Mouse (Mus musculus) gastrocnemius, postnatal 4 days (tissue): ENCODE results near the gene Zfp870. TPM values are rescaled to one million over a fixed set of nuclear protein-coding genes. Genes with fewer than 3 reads are reported as not detected.

Experiments
- DNase-seq, 2 experiments: peaks; one replicate each; pipeline ENCODE4 v3.0.0; 2021 to 2022; ENCODE audit warnings: low spot score in 2 of 2, mixed read lengths in 2 of 2
- long read RNA-seq, 2 experiments: library from polyadenylated mRNA; stranded (forward); transcript quantifications; one replicate each; pipeline ENCODE4 v2.0.0; 2021
- total RNA-seq, 2 experiments: library from RNA; stranded (reverse); gene quantifications; 2 replicates each; pipeline ENCODE4 v1.2.3; 2021

The Zfp870 gene
- 10 to 100 TPM in 1 of 2 experiments, 1 to 10 TPM in 1; 7.4 to 10.4 TPM for total RNA-seq
- long read RNA-seq, experiment 1, full-length matches to known transcripts: 8 of 8 reads
- long read RNA-seq, experiment 1, partial matches to known transcripts: 0 of 8 reads
- long read RNA-seq, experiment 1, other reads (novel, unspliced or antisense): 0 of 8 reads
- long read RNA-seq, experiment 2, full-length matches to known transcripts: 10 of 10 reads
- long read RNA-seq, experiment 2, partial matches to known transcripts: 0 of 10 reads
- long read RNA-seq, experiment 2, other reads (novel, unspliced or antisense): 0 of 10 reads

DNA sequence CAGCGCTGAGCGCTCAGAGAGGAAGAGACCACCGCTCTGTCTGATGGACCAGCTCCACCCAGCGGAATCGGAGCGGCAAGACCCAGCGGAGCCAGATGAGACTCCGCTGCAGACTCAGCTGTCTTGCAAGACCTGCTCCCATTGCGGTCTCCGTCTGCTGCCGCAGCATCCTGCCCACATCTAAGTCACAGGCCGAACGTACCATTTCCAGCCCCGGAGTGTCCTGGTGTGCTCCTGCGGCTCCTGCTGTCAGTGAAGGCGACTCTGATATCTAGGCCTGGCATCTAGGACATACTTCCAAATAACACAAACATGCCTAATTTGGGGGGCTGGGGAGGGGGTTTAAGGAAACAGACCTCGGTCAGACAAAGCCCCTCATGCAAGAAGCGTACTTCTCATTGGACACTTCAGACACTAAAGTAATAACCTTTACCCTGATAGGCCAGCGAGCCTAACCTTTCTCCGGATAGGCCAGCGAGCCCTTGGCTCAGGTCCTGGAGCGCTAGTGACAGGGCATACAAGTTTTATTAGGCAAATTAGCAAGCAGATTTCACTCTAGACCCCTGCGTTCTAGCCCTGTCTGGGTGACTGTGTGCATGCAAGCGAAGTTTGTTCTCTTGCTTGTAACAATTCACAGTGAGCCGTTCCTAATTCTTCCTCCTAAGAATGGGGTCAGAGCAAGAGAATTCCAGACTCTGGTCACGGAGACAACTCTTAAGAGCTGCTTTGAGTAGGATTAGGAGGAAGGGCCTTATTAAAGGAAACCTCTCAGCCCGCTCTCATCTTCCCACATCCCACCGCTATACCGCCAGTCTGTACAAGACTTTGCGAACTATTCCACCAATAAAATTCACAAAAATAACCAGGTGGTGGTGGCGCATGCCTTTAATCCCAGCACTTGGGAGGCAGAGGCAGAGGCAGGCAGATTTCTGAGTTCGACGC lies at the start of gene Zfp870:
Gene Zfp870 (minus strand): TSS at position 404 of the 942 bp plus-strand sequence.
- peak; percentile 67 to 86 for DNase-seq

DNA sequence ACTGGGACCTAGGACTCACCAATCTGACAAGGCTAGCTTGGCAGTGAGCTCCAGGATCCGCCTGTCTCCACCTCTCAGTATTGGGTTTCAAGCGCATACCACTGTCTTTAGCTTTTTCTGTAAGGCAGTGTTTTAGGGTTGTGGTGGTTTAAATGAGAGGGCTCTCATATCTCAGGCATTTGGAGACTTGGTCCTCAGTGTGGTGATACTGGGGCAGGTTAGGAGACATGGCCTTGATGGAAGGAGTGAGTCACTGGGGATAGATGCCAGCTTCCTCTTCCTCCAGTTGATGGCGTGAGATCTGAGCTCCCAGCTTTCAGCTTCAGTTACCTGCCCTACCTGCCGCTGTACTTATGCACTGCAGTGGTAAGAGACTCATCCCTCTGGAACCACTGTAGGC lies 48.4 kb upstream of the Zfp870 start:
- DNase-seq: no peak

DNA sequence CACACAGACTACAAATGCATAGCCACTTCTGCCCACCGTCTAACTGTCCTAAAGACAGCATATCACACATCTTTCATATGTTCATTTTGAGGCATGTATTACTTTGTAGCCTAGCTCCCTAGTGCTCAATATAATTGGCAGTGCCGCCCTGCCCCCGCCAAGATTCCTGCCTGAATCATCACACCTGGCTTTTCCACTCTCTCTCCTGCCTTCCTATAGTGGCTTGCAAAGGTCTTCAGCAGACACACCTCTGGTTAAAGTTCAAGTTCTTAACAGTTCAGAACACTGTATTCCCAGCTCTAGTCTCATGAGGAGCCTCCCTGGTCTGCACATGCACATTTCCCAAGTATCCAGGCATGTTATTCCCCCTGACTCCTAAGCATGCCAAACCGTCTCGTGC lies 36.4 kb upstream of the Zfp870 start:
- DNase-seq: no peak

DNA sequence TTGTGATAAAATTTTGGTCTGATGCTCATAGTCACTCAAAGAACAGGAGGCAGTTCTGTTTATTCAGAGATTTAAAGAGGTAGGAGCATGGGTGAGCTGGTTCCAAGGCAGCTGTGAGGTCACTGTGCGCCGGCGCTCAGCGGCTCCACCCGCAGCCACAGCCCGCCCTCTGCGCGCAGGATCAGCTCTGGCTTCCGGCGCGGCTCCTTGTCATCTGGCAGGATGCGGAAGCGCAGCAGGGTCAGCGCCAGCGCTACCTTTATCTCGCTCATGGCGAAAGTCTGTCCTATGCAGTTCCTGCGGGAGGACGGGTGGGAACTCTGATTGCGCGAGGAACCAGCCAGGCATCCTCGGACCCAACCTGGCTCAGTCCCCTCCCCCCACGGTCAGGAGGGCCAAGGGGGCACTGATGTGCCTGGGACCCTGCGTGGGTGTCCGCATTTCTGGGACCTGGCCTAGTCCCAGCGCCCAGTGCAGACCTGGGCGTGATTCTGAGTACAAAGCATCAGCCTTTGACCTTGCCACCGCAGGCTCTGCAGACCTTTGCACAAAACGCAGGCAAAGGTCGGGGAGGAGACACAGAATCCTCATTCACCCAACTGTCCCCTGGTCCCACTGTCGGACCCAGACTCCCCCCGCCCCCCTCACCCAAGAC lies 33.3 kb upstream of the Zfp870 start:
- DNase-seq: peak; percentile 35 to 66

DNA sequence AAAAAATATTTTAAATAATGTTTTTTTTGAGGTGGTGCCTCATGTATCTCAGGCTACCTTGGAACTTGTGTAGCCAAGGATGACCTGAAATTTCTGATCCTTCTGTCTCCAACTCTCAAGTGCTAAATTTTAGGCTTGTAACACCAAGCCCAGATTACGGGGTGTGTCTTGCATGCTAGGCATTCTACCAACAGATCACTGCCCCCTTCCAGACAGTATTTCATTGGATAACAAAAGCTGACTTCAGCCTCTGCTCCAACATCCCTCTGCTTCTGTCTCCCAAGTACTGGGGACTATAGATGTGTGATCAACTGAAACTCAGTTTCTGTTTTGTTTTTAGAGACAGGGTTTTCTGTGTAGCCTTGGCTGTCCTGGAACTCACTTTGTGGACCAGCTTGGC lies 32.2 kb upstream of the Zfp870 start:
- no peak for DNase-seq

DNA sequence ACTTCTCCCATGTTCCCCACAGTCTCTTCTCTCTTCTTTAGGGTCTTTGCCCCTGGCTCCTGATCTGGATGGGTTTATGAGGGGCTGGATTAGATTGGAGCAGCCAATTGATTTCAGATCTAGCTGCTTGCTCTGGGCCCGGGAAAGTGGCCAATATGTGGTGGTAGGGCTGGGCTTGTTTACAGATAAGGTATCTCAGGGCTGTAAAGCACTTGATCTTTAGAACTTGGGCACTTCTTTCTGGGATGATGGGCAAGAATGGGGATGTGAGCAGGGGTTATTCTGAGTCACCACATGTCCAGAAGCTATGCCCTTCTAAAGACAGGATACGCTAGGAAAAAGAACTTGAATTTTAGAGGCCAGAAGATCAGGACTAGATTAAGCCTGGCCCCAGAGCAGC lies 27.7 kb upstream of the Zfp870 start:
- DNase-seq: no peak

DNA sequence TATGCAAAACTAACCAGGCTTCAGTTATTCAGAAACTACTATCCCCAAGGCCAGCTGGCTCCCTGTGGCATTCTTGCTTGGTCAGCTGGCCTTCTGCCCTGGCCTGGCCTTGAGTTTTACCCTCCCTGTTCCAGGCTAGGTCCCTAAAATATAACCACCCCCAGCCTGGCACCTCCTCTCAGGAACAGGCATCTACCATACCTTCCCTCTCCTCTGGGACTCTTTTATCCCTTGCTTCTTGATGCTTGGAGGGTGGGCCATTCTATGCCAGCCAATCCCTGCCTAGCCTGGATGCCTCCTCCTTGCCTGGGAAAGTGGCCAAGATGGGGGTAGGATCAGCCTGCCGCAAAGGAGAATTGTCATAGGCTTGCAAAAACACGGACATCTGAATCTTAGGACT lies 25.7 kb upstream of the Zfp870 start, which contains the start of gene Cyp4f14:
Gene Cyp4f14 (minus strand): TSS at position 212 of the 400 bp plus-strand sequence.
- DNase-seq: no peak

DNA sequence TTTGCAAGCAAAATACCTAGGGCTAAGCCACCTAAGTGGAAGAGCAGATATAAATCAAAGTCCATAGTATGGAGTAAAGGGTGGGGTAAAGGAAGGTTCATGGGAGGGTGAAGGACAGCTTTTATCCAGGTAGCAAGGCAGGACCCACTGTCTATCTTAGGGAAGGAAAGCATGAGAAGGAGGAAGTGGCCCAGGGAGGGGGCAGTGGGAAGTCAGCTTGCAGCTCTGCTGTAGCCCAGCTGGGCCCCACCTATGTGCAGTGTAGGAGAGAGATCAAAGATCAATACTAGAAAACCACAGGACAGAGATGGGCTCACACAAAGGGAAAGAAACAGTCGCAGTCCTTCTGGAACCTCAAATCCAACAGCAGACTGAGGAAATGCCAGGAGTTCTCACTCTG lies 24.6 kb upstream of the Zfp870 start:
- no peak for DNase-seq

DNA sequence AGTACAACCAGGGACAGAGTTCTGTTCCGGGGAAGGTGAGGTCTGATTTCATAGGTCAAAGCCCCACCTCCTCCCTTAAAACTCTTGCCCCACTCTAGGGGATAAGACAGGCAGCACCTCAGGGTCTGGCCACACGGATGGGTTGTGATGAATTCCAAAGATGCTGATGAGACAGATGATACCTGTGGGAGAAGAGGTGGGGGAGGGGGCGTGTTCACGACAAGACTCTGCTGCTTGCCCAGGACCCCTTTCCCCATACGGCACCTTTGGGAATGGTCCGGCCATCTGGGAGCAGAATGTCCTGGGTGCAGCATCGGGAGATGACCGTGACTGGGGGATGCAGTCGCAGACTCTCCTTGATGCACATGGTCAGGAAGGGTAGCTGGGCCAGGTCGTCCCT lies 14.7 kb upstream of the Zfp870 start:
- DNase-seq: no peak

DNA sequence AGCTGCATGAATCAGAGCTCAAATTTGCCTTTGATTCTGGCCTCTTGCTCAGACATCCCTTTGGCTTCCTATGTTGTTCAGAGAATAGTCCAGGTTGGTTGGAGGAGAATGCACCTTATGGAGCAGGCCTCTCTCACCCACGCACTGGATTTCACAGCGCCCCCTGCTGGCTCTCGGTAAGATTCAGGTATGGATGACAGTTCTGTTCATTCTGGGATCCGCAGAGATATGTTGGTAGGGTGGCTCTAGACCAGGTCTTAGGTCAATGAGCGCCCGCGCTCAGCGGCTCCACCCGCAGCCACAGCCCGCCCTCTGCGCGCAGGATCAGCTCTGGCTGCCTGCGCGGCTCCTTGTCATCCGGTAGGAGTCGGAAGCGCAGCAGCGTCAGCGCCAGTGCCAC lies 13.8 kb upstream of the Zfp870 start:
- peak in 1 of 2 experiments; percentile 22 for DNase-seq

DNA sequence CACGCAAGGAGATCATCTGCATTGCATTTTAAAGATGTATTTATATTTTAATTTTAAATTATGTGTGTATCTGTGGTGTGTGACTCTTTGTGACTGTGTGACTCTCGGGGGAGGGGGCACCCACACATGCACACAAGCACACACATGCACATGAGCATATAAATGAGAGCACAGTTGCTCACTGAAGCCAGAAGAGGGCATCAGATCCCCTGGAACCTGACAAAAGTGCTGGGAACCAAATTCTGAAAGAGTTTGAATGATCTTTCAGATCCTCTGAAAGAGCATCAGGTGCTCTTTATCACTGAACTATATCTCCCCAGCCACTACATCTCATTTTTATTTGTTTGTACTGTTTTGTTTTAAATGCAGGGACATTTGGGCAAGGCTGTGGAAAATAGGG lies 13.0 kb upstream of the Zfp870 start:
- DNase-seq: no peak

DNA sequence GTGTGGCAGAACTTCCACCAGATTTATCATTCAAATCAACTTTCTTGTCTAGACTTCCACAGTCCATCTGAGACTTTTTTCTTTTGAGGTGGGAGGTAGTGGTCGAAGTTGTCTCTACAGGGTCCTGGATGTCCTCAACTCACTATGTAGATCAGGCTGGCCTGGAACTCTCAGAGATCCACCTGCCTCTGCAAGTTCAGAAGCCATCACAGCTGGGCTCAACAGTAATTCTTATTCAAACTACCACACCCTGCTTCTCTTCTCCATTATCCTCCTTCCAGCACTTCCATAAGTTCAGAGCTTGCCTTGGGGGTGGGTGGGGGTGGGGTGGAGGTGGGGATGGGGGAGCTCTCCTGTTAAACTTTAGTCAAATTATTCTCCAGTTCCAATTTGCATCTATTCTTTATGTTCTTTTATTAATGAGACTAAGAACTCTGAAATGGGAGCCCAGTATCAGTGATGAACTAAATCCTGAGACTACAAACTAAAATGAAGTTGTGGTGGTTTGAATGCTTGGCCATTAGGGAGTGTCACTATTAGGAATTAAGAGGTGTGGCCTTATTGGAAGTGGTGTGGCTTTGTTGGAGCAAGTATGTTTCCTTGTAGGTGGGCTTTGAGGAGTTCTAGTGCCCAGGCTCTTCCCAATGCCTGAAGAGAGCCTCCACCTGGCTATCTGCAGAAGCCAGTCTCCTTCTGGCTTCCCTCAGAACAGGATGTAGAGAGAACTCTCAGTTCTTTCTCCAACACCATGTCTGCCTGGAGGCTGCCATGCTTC lies 10.5 kb upstream of the Zfp870 start:
- no peak for DNase-seq

DNA sequence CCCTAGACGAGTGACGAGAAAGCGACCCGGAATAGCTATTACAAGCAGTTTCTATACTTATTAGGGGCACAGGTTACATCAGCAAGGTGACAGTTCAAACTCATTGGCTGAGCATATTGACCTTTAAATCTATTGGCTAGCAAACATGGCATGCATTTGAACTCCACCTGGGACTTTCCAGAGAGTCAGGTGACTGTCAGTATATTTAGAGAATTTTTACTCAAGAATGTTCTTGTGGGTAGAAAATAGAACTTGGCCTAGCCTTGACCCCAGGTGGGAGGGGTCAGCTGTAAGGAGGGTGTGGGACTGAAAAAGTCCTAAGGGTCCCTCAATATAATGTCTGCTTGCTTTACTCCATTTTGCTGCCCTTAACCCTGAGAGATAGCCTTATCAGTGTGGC lies 4.0 kb upstream of the Zfp870 start:
- no peak for DNase-seq

DNA sequence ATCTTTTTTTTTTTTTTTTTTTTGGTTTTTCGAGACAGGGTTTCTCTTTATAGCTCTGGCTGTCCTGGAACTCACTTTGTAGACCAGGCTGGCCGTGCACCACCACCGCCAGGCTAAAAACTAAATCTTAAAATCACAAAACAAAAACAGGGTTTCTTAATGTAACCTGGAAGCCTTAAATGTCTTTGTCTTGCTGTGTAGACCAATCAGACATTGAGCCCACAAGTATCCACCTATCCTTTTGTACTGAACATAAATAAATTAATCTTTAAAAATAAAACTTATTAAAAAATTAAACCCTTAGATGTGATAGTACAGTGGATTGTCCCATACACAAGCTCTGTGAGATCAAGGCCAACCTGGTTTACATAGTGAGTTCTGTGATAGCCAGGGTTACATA lies 2.5 kb upstream of the Zfp870 start:
- no peak for DNase-seq

DNA sequence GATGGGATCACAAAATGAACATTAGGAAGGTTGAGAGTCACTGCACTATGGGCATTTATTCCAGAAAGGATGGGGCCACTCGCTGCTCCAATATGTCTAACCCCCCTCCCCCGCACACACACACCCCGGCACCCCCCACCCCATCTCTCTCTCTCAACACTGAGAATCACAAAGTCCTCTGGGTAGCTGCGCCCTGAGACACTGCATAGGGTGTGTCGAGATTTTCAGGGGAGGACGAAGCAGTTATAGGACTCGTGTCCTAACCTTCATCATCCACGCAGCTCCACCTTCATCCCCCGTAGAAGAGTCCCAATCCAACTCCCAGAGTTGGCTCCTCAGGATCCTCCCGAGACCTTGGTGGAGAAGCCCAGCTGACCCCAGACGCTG lies 597 bp downstream of the Zfp870 start:
- no peak for DNase-seq

DNA sequence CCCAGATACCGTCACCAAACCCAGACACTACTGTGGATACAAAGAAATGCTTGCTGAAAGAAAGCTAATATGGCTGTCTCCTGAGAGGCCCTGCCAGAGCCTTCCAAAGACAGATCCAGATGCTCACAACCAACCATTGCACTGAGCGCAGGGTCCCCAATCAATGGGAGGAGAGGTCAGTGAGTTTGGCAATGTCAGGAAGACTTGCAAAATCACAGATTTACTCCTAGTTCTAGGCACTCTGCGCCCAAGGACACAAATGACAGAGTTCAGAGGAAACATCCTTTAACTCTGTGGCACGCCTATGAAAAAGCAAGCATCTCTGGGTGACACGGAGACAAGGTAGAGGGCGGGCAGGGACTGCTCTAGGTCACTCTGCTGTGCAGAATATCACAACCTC lies 1.8 kb downstream of the Zfp870 start:
- DNase-seq: no peak

DNA sequence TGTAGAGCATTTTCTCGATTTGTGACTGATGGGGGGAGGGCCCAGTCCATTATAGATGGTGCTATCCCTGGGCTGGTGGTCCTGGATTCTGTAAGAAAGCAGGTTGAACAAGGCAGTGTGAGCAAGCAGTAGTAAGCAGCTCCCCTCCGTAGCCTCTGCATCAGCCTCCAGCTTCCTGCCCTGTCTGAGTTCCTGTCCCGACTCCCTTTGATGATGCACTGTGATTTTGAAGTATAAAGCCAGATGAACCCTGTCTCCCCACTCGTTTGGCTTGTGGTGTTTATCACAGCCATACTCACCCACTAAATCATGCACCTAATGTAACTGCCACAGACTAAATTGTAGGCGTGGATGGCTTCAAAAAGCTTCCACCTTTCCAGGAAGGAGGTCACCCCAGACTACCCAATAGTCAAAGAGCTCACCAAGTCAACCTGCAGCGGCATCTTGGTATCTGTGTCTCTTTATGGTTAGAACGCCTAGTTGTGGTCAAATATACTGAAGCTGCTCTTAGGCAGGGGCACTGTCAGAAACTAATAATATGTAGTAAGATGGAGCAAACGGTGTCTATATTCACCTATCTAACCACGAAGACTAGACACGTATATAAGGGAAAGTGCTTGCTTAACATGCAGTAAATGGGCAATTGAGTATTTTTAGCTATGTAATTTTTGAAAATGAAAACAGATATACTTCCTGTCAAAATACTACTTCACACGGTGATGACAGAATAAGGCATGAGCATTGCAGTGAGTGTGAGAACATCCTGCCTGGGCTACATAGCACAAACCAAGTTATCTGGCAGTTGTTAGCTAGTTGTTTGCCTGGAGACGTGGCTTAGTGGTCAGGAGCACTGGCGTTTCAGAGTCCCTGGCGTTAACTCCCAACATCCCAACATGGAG lies 10.9 kb downstream of the Zfp870 start:
- no peak for DNase-seq

DNA sequence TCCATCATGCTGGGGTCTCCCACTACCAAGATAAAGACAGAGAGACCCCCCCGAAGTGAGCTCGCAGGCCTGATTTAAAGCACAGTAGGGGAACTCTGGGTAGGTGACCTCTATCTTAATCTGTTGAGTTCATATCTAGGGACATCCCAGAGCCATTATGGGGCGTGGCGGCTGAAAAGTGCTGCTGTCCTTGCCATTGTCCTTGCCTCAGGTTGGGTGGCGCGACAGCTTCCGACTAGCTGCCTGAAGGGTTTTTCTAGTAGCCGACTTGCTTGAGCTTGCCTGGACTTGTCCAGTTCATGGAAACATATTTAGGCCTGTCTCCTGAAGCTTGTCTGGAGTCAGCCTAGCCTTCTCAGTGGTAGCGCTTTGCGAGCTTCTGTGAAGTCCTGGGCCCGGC lies 12.7 kb downstream of the Zfp870 start:
- no peak for DNase-seq

DNA sequence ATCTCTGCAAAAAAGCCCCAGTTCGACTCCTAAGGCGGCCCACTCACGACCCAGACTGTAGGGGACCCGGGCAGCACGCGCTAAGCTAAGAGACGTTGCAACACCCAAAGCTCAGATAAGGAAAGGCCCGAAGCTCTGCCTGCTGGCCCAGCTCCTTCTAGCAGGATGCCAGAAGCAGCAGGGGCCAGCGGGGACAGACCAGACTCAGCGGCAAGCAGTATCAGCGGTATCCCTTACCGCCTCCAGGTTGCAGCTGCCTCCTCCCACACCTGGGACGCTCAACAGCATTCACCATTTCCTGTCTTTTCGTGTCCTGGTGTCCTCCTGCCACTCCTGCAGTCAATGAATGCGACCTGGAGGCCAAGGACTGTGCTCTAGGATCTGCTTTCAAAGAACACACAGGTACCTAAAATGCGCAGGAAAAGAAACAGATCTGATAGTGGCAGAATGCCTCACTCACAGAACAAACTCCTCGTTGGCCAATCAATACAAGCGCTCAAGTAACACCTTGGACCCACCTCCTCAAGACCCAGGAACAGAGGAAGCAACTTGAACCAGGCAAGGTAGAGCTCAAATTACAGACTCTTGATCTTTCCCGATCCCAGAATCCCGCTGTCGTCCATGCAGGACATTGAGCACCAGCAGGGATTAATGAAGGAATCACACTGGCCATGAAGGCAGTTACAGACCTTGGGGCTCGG lies 13.8 kb downstream of the Zfp870 start:
- DNase-seq: no peak
